Mouse (Mus musculus) liver, embryonic 14.5 days (tissue): ENCODE measurements at regions not wholly inside any gene's neighbourhood (a gene's known extent, or its start where the extent isn't known, plus 50 kb on each side); places are given as distances from the start of the nearest gene placed in this dataset.

Experiments used
- ATAC-seq: fragments of 200-750 bp; cut with Nextera tagmentation; 2 replicates; pipeline ENCODE4 v1.8.0; 2017; ENCODE audit warnings: moderate number of reproducible peaks, mild to moderate bottlenecking, moderate library complexity; ENCODE audit not compliant: insufficient read depth
- DNase-seq, 3 experiments: peaks; one replicate each; pipeline ENCODE4 v3.0.0-alpha.2; 2012 to 2013; ENCODE audit warnings: low read depth in 3 of 3, low spot score in 3 of 3
- H3K27ac ChIP-seq: fragments of 300-500 bp; sonication (generic); 2 replicates; pipeline ENCODE4 v1.5.1; 2014; ENCODE audit warnings: moderate library complexity, mild to moderate bottlenecking, control low read depth, inconsistent platforms
- H3K27me3 ChIP-seq: fragments of 300-500 bp; sonication (generic); 2 replicates; pipeline ENCODE4 v1.6.1; 2014; ENCODE audit warnings: mild to moderate bottlenecking, low read length, moderate library complexity; ENCODE audit not compliant: control insufficient read depth, insufficient read depth
- H3K36me3 ChIP-seq: fragments of 300-500 bp; sonication (generic); replicated peaks from 2 replicates; pipeline ENCODE4 v1.6.1; 2014; ENCODE audit warnings: low read depth; ENCODE audit not compliant: control insufficient read depth, insufficient read depth
- H3K4me1 ChIP-seq, 2 experiments: fragments of 200-500 bp in 1 of 2; fragments of 300-500 bp in 1 of 2; sonication (generic) in 1 of 2; replicated peaks; 2 replicates each; pipeline ENCODE4 v1.6.1; 2012 to 2014; ENCODE audit warnings: antibody characterized with exemption in 1 of 2, inconsistent platforms in 1 of 2, low read length in 1 of 2; ENCODE audit not compliant: control insufficient read depth in 2 of 2, insufficient read depth in 2 of 2
- H3K4me2 ChIP-seq: fragments of 300-500 bp; sonication (generic); 2 replicates; pipeline ENCODE4 v1.6.1; 2014; ENCODE audit warnings: low read depth, mild to moderate bottlenecking, control low read depth, moderate library complexity
- H3K4me3 ChIP-seq, 2 experiments: fragments of 200-500 bp in 1 of 2; fragments of 300-500 bp in 1 of 2; sonication (generic) in 1 of 2; 2 replicates each; pipeline ENCODE4 v1.5.1; 2012 to 2014; ENCODE audit warnings: low read depth in 2 of 2, low read length in 2 of 2, mild to moderate bottlenecking in 2 of 2, control low read depth in 1 of 2, inconsistent platforms in 1 of 2, moderate library complexity in 1 of 2; ENCODE audit not compliant: insufficient read depth in 1 of 2
- H3K9ac ChIP-seq: fragments of 300-500 bp; sonication (generic); replicated peaks from 2 replicates; pipeline ENCODE4 v1.6.1; 2014; ENCODE audit warnings: mild to moderate bottlenecking, control low read depth, moderate library complexity
- H3K9me3 ChIP-seq: fragments of 300-500 bp; sonication (generic); 2 replicates; pipeline ENCODE4 v1.6.1; 2016; ENCODE audit warnings: low read length, mixed read lengths; ENCODE audit not compliant: control insufficient read depth
- CTCF ChIP-seq: IDR thresholded peaks from 2 replicates; pipeline ENCODE4 v1.5.1; 2016; ENCODE audit warnings: antibody characterized with exemption, low read depth, control low read depth
- EP300 ChIP-seq: IDR thresholded peaks from 2 replicates; pipeline ENCODE4 v1.6.1; 2016; ENCODE audit warnings: antibody characterized with exemption, low read depth
- WGBS: fragments of 180-500 bp; shearing (Covaris S2); extraction: QIAGEN DNeasy Blood & Tissue Kit; methylation state at CpG from one replicate; pipeline ENCODE4 v1.1.7; 2014; ENCODE audit not compliant: insufficient replicate concordance; 5-methylcytosine and 5-hydroxymethylcytosine counted together

DNA sequence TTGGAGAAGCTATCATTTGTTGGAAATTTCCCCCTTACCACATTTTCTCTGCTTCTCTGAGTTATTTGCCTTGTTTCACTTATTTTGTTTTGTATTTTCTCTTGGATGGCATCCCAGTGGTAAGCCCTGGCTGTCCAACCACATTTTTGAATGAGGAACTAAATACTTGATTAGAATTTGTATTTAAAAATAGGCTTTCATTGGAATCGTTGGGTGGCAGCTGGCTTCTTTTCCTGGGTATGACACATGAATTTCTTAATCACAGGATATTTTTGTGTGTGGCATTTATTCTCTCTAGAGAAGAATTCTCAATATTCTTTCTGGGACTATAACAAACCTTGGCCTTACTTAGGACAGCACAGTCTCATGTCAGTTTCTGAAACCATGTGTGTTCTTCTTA lies 286.5 kb downstream of the Gm11146 start:
- 29% methylated on average over 1 of the region's 1 CpGs for WGBS
- Histone ChIP-seq H3K4me1 (no peaks in the 10 kb centered on the region), H3K4me3 (no peak overlapping the region), H3K9ac (no peak overlapping the region), H3K27ac (no peak overlapping the region), H3K9me3 (no peaks in the 10 kb centered on the region), H3K36me3 (no peaks in the 10 kb centered on the region), H3K4me2 (no peak overlapping the region), H3K27me3 (no peaks in the 10 kb centered on the region)
- TF ChIP-seq CTCF (no peak), EP300 (no peak)
- DNase-seq (no peak), ATAC-seq (no peak)

DNA sequence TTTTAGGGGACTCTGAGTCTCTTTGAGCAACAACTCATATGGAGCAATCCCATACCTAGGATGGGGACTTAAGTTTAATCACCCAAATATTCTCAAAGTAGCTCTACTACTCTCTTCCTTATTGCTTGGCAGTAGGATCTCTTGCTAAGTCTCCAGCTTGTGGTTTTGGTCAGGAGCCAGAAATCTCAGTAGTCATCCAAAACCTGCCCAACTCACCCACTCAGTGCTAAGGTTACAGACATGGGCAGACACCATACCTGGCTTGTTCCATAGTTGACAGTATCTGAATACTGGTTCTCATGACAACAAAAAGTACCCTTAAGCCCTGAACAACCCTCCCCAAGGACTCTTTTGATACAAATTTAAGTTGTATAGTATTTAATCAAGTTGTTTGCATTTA lies 288.7 kb downstream of the Gm11146 start:
- Histone ChIP-seq H3K36me3 (no peaks in the 10 kb centered on the region), H3K4me2 (no peak overlapping the region), H3K27me3 (no peaks in the 10 kb centered on the region), H3K4me3 (no peak overlapping the region), H3K27ac (no peak overlapping the region), H3K9ac (no peak overlapping the region), H3K9me3 (no peaks in the 10 kb centered on the region), H3K4me1 (no peaks in the 10 kb centered on the region)
- TF ChIP-seq CTCF (no peak), EP300 (no peak)
- no peak for ATAC-seq
- DNase-seq: no peak

DNA sequence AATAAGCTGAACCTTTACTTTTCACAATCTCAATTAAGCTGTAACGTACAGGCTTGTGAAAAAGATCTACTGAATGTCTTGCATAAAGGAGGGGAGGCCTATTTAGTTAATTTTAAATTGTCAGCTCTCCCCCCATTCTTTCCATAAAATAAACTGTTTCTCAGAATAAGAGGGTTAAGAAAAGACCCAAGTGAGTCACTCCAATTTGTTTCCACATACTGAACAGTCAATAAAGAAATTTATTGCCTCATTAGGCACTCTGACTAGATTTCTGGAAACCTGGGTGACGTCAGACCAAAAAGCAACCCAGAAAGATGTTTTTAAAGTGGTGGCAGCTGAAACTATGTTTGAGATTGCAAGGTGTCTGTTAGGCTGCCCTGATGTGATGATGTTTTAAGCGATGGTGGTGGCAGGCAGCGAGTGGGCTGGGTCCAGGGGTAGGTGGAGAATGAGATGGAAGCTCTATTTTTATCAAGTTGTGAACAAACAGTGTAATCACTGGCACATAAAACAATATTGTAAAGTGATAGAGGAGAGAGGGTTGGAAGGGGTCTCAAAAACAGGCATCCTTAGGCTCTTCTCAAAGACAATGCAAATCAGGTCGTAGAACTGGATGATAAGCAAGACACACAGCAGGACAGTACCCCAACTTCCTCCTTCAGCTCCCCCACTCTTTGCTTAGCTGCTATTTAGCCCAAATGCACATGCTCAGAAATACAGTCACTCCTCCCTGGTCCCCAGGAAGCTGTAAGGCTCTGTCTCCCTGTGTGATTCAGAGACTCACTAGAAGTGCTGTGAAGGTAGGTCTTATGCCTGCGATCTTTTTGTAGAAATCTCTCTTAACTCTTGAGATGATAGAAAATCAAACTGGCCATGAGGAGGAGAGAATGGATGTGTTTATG lies 288.0 kb downstream of the Usp25 start:
- 58% methylated on average over 6 of the region's 6 CpGs for WGBS
- no peak overlapping the region for H3K4me3 ChIP-seq
- ATAC-seq (no peak), DNase-seq (no peak)
- no peak for TF ChIP-seq CTCF
- TF ChIP-seq EP300: no peak
- H3K9me3 ChIP-seq: no peaks in the 10 kb centered on the region
- H3K36me3 ChIP-seq: no peaks in the 10 kb centered on the region
- no peaks in the 10 kb centered on the region for H3K4me1 ChIP-seq
- H3K9ac ChIP-seq: no peak overlapping the region
- no peak overlapping the region for H3K27ac ChIP-seq
- no peaks in the 10 kb centered on the region for H3K27me3 ChIP-seq
- H3K4me2 ChIP-seq: no peak overlapping the region

DNA sequence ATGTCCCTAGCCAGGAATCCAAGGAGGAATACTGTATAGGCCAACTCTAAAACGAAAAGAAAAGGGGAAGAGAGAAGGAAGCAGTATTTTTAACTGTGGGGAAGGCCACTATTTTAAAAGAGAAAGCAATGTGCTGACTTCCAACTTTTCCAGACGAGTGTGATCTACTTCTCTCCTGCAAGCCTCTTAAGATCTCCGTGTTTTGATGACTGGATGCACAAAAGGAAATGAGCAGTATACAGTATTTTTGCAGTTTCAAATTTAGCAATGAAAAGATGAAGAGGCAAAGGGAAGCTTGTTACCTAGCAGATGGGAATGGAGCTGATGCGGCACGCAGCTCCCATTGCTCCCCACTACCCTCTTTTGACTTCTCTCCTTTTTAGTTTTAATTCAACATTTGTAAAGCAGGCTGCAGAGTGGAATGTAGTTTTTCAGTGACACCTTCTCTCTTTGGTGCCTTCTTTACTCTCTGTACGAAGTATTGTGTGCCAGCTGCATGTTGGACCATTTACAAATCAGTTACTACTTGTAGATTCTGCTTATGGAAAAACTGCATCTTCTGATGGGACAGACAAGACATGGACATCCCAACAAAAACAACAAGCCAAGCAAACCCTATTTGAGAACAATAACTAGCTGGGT lies 287.2 kb downstream of the Usp25 start:
- Histone ChIP-seq H3K9ac (no peak overlapping the region), H3K9me3 (no peaks in the 10 kb centered on the region), H3K36me3 (no peaks in the 10 kb centered on the region), H3K27me3 (no peaks in the 10 kb centered on the region), H3K4me2 (no peak overlapping the region), H3K4me1 (no peaks in the 10 kb centered on the region), H3K4me3 (no peak overlapping the region), H3K27ac (no peak overlapping the region)
- TF ChIP-seq CTCF: no peak
- TF ChIP-seq EP300: no peak
- ATAC-seq: no peak
- WGBS: 44% methylated on average over 6 of the region's 6 CpGs
- DNase-seq: no peak

DNA sequence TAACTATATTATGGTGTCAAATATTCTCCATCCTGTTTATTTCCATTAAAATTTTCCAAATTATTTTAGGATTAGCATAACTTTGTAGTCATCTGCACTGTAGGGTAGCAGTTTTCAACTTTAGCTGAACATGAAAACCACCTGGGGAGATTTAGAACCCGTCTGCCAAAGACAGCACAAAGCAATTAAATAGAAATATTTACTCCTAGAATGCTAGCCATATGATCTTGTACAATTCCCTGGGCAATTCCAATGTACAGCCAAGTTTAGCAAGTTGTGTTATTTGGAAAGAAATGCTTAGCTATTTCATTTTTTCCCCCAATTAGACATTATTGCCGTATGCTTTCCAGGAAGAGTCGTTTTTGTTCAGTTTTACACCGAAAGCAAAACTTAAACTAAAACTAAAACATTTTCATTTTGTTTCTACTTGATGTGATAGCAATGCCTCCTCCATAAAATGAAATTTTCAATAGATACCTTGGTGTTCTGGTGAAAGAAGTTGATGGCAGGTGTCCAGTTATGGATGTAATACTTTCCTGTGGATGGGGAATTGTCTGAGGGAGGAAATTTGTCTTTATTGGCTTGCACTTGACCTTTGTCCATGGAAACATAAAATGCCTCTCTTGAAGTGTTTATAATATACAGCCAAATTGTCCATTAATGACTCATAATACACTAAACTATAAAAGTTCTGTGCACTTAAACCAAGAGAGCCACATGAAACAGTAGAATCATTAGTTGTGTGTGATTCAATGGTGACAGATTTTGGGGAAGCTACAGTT lies 282.3 kb downstream of the Usp25 start:
- 69% methylated on average over 4 of the region's 4 CpGs for WGBS
- no peak overlapping the region for H3K27ac ChIP-seq
- no peak for DNase-seq
- no peak overlapping the region for H3K9ac ChIP-seq
- H3K4me1 ChIP-seq: no peaks in the 10 kb centered on the region
- no peak overlapping the region for H3K4me3 ChIP-seq
- H3K4me2 ChIP-seq: no peak overlapping the region
- no peaks in the 10 kb centered on the region for H3K9me3 ChIP-seq
- no peaks in the 10 kb centered on the region for H3K27me3 ChIP-seq
- no peaks in the 10 kb centered on the region for H3K36me3 ChIP-seq
- TF ChIP-seq CTCF (no peak), EP300 (no peak)
- no peak for ATAC-seq
